Mouse (Mus musculus): ENCODE data around the gene Gpr68.

- no peak for TF ChIP-seq EP300 (IDR thresholded peaks at IDR 0.05; ENCODE audit: low read depth in 1 of 2, low read length in 2 of 2)
- TF ChIP-seq CHD2 (IDR thresholded peaks at IDR 0.05; ENCODE audit: low read length), result no peak
- no peak for TF ChIP-seq CTCF (IDR thresholded peaks at IDR 0.05 in 2 of 3, conservative IDR thresholded peaks at IDR 0.05 in 1 of 3; ENCODE audit: control insufficient read depth in 1 of 3, insufficient read depth in 1 of 3, low read depth in 2 of 3, low read length in 3 of 3, poor library complexity in 1 of 3, severe bottlenecking in 1 of 3)
- no peak for TF ChIP-seq TAL1 (IDR thresholded peaks at IDR 0.05; ENCODE audit: low read length)
- TF ChIP-seq POLR2A (IDR thresholded peaks at IDR 0.05; ENCODE audit: control insufficient read depth in 1 of 2, insufficient read depth in 1 of 2, low read depth in 1 of 2, low read length in 2 of 2, poor library complexity in 1 of 2), result no peak
- no peak for TF ChIP-seq GATA1 (IDR thresholded peaks at IDR 0.05; ENCODE audit: low read depth, low read length)
Observed at GRCm38 (mm10) chr12:100901386-100901785, 6.6 kb downstream of the Gpr68 start.

Data from MEL (cell line).